Mouse (Mus musculus): Measurements from ENCODE around the gene Dusp10. TPM values are rescaled to one million over a fixed set of nuclear protein-coding genes. Genes with fewer than 3 reads are reported as not detected.
A peak's percentile ranks its signal among the peaks of the same experiment; 100 is the strongest.

The Dusp10 gene
- polyA plus RNA-seq, 1 experiment = 14.6 TPM

DNA sequence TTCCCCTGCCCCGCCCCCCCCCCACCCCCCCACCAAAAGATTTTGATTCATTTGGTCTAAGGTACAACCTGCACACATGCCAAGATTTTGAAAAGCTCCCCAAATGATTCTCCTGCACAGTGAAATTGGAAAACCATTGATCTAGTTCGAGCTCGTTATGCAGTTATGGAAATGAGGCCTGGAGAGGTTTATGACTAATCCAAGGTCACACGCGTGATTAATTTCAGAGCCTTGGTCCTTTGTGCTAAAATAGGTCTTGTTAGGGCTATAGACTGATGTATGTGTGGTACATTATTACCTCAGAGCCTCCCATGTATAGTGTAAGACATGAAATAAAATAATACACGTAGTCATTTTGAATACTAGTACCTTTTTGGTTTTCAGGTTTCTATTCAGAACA is 30.3 kb downstream of the Dusp10 start:
- peaks cover 26% of the 10 kb centered on the region for H3K36me3 ChIP-seq (ENCODE audit: control insufficient read depth, insufficient read depth)
- no peak overlapping the region for H3K4me3 ChIP-seq
- no peak overlapping the region for H3ac ChIP-seq (ENCODE audit: control insufficient read depth, insufficient read length)
- no peaks in the 10 kb centered on the region for H3K27me3 ChIP-seq (ENCODE audit: control insufficient read depth, insufficient read depth, insufficient read length)
- TF ChIP-seq USF1 (IDR thresholded peaks at IDR 0.05; ENCODE audit: low read depth) (no peak), CEBPB (IDR thresholded peaks at IDR 0.05; ENCODE audit: insufficient read depth, poor library complexity, severe bottlenecking) (no peak), MYOD1 (IDR thresholded peaks at IDR 0.05; ENCODE audit: control insufficient read depth in 1 of 3, insufficient read length in 2 of 3, low read depth in 2 of 3) (no peak), MYOG (IDR thresholded peaks at IDR 0.05; ENCODE audit: control insufficient read depth in 1 of 3, insufficient read depth in 1 of 3, insufficient read length in 2 of 3, low read depth in 2 of 3) (no peak), REST (IDR thresholded peaks at IDR 0.05; ENCODE audit: insufficient read depth, insufficient read length) (no peak), POLR2AphosphoS2 (IDR thresholded peaks at IDR 0.05; ENCODE audit: insufficient read length, low read depth) (no peak), POLR2A (IDR thresholded peaks at IDR 0.05; ENCODE audit: insufficient read length, low read depth) (no peak), MAX (IDR thresholded peaks at IDR 0.05; ENCODE audit: low read depth) (no peak), SRF (IDR thresholded peaks at IDR 0.05; ENCODE audit: control insufficient read depth, insufficient read length, low read depth) (no peak), TCF3 (IDR thresholded peaks at IDR 0.05; ENCODE audit: insufficient read length, low read depth) (no peak), TCF12 (IDR thresholded peaks at IDR 0.05; ENCODE audit: insufficient read depth, poor library complexity, severe bottlenecking) (no peak), E2F4 (IDR thresholded peaks at IDR 0.05; ENCODE audit: insufficient read depth) (no peak)
- peaks cover 100% of the 10 kb centered on the region for H3K79me2 ChIP-seq (ENCODE audit: control insufficient read depth, insufficient read depth)
- no peak overlapping the region for H3K4me2 ChIP-seq (ENCODE audit: low read depth)

GRCm38 (mm10) chr1:184046070-184046677 is 33.1 kb downstream of the Dusp10 start:
- Histone ChIP-seq H3K36me3 (ENCODE audit: control insufficient read depth, insufficient read depth) (peaks cover 18% of the 10 kb centered on the region), H3K79me2 (ENCODE audit: control insufficient read depth, insufficient read depth) (peaks cover 96% of the 10 kb centered on the region), H3K4me2 (ENCODE audit: low read depth) (peak overlapping the region; percentile 64), H3K27me3 (ENCODE audit: control insufficient read depth, insufficient read depth, insufficient read length) (no peaks in the 10 kb centered on the region), H3ac (ENCODE audit: control insufficient read depth, insufficient read length) (no peak overlapping the region), H3K4me3 (no peak overlapping the region)
- no peak for TF ChIP-seq TCF12 (IDR thresholded peaks at IDR 0.05; ENCODE audit: insufficient read depth, poor library complexity, severe bottlenecking)
- TF ChIP-seq REST (IDR thresholded peaks at IDR 0.05; ENCODE audit: insufficient read depth, insufficient read length) = no peak
- no peak for TF ChIP-seq POLR2AphosphoS2 (IDR thresholded peaks at IDR 0.05; ENCODE audit: insufficient read length, low read depth)
- peak in 1 of 3 experiments; percentile 41 for TF ChIP-seq MYOD1 (IDR thresholded peaks at IDR 0.05; ENCODE audit: control insufficient read depth in 1 of 3, insufficient read length in 2 of 3, low read depth in 2 of 3)
- TF ChIP-seq CEBPB (IDR thresholded peaks at IDR 0.05; ENCODE audit: insufficient read depth, poor library complexity, severe bottlenecking) = no peak
- no peak for TF ChIP-seq POLR2A (IDR thresholded peaks at IDR 0.05; ENCODE audit: insufficient read length, low read depth)
- no peak for TF ChIP-seq MAX (IDR thresholded peaks at IDR 0.05; ENCODE audit: low read depth)
- TF ChIP-seq TCF3 (IDR thresholded peaks at IDR 0.05; ENCODE audit: insufficient read length, low read depth) = no peak
- no peak for TF ChIP-seq SRF (IDR thresholded peaks at IDR 0.05; ENCODE audit: control insufficient read depth, insufficient read length, low read depth)
- peak in 1 of 3 experiments; percentile 21 for TF ChIP-seq MYOG (IDR thresholded peaks at IDR 0.05; ENCODE audit: control insufficient read depth in 1 of 3, insufficient read depth in 1 of 3, insufficient read length in 2 of 3, low read depth in 2 of 3)
- no peak for TF ChIP-seq USF1 (IDR thresholded peaks at IDR 0.05; ENCODE audit: low read depth)
- TF ChIP-seq E2F4 (IDR thresholded peaks at IDR 0.05; ENCODE audit: insufficient read depth) = no peak

DNA sequence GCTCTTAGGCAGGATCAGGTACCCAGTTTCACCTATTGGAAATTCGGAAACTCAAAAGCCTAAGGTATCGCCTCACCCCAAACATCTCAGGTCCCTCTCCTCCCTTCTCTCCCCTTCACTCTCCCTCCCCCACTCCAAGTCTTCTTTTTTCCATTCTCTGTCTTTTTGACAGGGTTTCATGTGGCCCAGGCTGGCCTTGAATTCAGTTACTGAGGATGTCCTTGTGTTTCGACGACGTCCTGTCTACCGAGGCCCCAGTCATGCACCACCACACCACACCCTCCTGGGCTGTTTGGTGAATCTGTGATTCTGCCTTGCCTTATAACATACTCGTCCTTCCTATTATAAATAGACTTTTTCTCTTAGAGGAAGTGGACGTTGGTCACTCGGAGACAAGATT is 34.7 kb downstream of the Dusp10 start:
- Histone ChIP-seq H3K4me3 (no peak overlapping the region), H3ac (ENCODE audit: control insufficient read depth, insufficient read length) (no peak overlapping the region)
- TF ChIP-seq TCF3 (IDR thresholded peaks at IDR 0.05; ENCODE audit: insufficient read length, low read depth) (no peak), E2F4 (IDR thresholded peaks at IDR 0.05; ENCODE audit: insufficient read depth) (no peak), MYOD1 (IDR thresholded peaks at IDR 0.05; ENCODE audit: control insufficient read depth in 1 of 3, insufficient read length in 2 of 3, low read depth in 2 of 3) (no peak), POLR2AphosphoS2 (IDR thresholded peaks at IDR 0.05; ENCODE audit: insufficient read length, low read depth) (no peak), TCF12 (IDR thresholded peaks at IDR 0.05; ENCODE audit: insufficient read depth, poor library complexity, severe bottlenecking) (no peak), REST (IDR thresholded peaks at IDR 0.05; ENCODE audit: insufficient read depth, insufficient read length) (no peak), POLR2A (IDR thresholded peaks at IDR 0.05; ENCODE audit: insufficient read length, low read depth) (no peak), MYOG (IDR thresholded peaks at IDR 0.05; ENCODE audit: control insufficient read depth in 1 of 3, insufficient read depth in 1 of 3, insufficient read length in 2 of 3, low read depth in 2 of 3) (no peak), USF1 (IDR thresholded peaks at IDR 0.05; ENCODE audit: low read depth) (no peak), MAX (IDR thresholded peaks at IDR 0.05; ENCODE audit: low read depth) (no peak), SRF (IDR thresholded peaks at IDR 0.05; ENCODE audit: control insufficient read depth, insufficient read length, low read depth) (no peak)

DNA sequence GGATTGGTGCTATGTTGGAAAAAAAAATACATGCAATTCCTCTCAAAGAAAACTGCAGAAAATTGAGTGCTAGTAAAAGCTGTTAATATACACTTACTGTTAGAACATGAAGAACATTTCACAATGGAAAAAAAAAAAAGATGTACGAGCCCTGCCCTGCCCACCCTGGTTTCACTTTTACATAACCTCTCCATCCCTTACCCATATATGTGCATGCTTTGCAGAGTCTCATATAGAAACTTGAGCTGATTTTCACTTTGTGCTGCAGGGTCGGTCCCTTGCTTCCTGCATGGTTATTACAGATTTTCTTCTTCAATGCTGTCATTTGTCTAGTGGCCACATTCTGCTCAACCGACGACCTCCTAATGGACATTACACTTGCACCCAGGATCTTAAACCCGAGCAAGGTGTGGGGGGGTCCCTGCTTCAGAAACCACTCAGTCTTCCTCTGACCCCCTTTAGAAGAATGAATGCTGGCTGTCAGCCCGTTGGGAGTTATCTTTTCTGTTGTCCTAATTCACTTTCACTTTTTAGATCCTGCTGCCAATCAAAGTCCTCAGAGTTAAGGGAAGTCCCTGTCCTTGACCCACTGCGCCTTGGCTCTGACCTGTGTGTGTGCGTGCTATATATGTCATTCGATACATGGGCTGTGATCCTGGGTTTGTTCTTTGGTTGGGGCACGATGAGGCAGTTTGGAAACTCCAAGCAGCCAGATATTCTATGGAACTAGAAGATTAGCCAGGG is 35.7 kb downstream of the Dusp10 start:
- no peaks in the 10 kb centered on the region for H3K27me3 ChIP-seq (ENCODE audit: control insufficient read depth, insufficient read depth, insufficient read length)
- no peak overlapping the region for H3ac ChIP-seq (ENCODE audit: control insufficient read depth, insufficient read length)
- H3K4me2 ChIP-seq (ENCODE audit: low read depth) = peak overlapping the region; percentile 71
- H3K79me2 ChIP-seq (ENCODE audit: control insufficient read depth, insufficient read depth) = peaks cover 85% of the 10 kb centered on the region
- H3K4me3 ChIP-seq = no peak overlapping the region
- no peak for TF ChIP-seq TCF12 (IDR thresholded peaks at IDR 0.05; ENCODE audit: insufficient read depth, poor library complexity, severe bottlenecking)
- no peak for TF ChIP-seq POLR2A (IDR thresholded peaks at IDR 0.05; ENCODE audit: insufficient read length, low read depth)
- no peak for TF ChIP-seq REST (IDR thresholded peaks at IDR 0.05; ENCODE audit: insufficient read depth, insufficient read length)
- TF ChIP-seq MYOG (IDR thresholded peaks at IDR 0.05; ENCODE audit: control insufficient read depth in 1 of 3, insufficient read depth in 1 of 3, insufficient read length in 2 of 3, low read depth in 2 of 3) = no peak
- no peak for TF ChIP-seq MAX (IDR thresholded peaks at IDR 0.05; ENCODE audit: low read depth)
- no peak for TF ChIP-seq E2F4 (IDR thresholded peaks at IDR 0.05; ENCODE audit: insufficient read depth)
- no peak for TF ChIP-seq MYOD1 (IDR thresholded peaks at IDR 0.05; ENCODE audit: control insufficient read depth in 1 of 3, insufficient read length in 2 of 3, low read depth in 2 of 3)
- no peak for TF ChIP-seq POLR2AphosphoS2 (IDR thresholded peaks at IDR 0.05; ENCODE audit: insufficient read length, low read depth)
- no peak for TF ChIP-seq TCF3 (IDR thresholded peaks at IDR 0.05; ENCODE audit: insufficient read length, low read depth)
- TF ChIP-seq CEBPB (IDR thresholded peaks at IDR 0.05; ENCODE audit: insufficient read depth, poor library complexity, severe bottlenecking) = no peak
- no peak for TF ChIP-seq SRF (IDR thresholded peaks at IDR 0.05; ENCODE audit: control insufficient read depth, insufficient read length, low read depth)
- TF ChIP-seq USF1 (IDR thresholded peaks at IDR 0.05; ENCODE audit: low read depth) = no peak
- peaks cover 11% of the 10 kb centered on the region for H3K36me3 ChIP-seq (ENCODE audit: control insufficient read depth, insufficient read depth)

More for the DNA sequence above, 34.7 kb downstream of the Dusp10 start:
- Histone ChIP-seq H3K27me3 (ENCODE audit: control insufficient read depth, insufficient read depth, insufficient read length) (no peaks in the 10 kb centered on the region), H3K4me2 (ENCODE audit: low read depth) (no peak overlapping the region), H3K79me2 (ENCODE audit: control insufficient read depth, insufficient read depth) (peaks cover 85% of the 10 kb centered on the region), H3K36me3 (ENCODE audit: control insufficient read depth, insufficient read depth) (peaks cover 18% of the 10 kb centered on the region)

Measured in myocyte (in vitro differentiated cells).